Mouse (Mus musculus) left cerebral cortex, adult 2 months (tissue): ENCODE results near the gene Olfr667. TPM values are rescaled to one million over a fixed set of nuclear protein-coding genes. Genes with fewer than 3 reads are reported as not detected.
"Not testable (repeated sequence)": the region's sequence is repeated elsewhere in the genome, so short reads cannot be mapped to it uniquely, and the experiment has no call there.

Source experiments
- DNase-seq, 2 experiments: peaks; one replicate each; pipeline ENCODE4 v3.0.0; 2021 to 2022; ENCODE audit warnings: low spot score in 2 of 2, mixed read lengths in 1 of 2; ENCODE audit errors: extremely low spot score in 1 of 2
- H3K27ac ChIP-seq: fragments of 200-600 bp; 2 replicates; pipeline ENCODE4 v1.8.1; 2022
- H3K4me3 ChIP-seq: fragments of 200-600 bp; 2 replicates; pipeline ENCODE4 v1.8.1; 2022
- CTCF ChIP-seq: fragments of 200-600 bp; IDR thresholded peaks from 2 replicates; pipeline ENCODE4 v1.8.1; 2022; ENCODE audit warnings: antibody characterized with exemption, mild to moderate bottlenecking, moderate library complexity
- intact Hi-C: fragments of 180-260 bp; cut with DNase I; formaldehyde crosslinking; loops from one replicate; pipeline ENCODE4 v1.15.1; 2025
- long read RNA-seq, 2 experiments: library from polyadenylated mRNA; stranded (forward); transcript quantifications; one replicate each; pipeline ENCODE4 v2.0.0; 2021; ENCODE audit warnings: borderline mapping rate in 2 of 2
- total RNA-seq, 2 experiments: library from RNA; stranded (reverse); gene quantifications; 2 replicates each; pipeline ENCODE4 v1.2.3; 2021

The Olfr667 gene
- total RNA-seq: not detected
- long read RNA-seq, experiment 1: 0 reads
- long read RNA-seq, experiment 2: 0 reads

GRCm38 (mm10) chr7:104921382-104921781, at the start of gene Olfr667:
Gene Olfr667, minus strand, starts transcription at chr7:104921482.
- Histone ChIP-seq H3K4me3 (no peak within 1 kb of the TSS), H3K27ac (no peak within 1 kb of the TSS)
- intact Hi-C loops: no loop called here
- DNase-seq: no peak
- no peak for TF ChIP-seq CTCF

- intact Hi-C loops: no loop called here
- H3K27ac ChIP-seq: no peak within 1 kb of the TSS
- H3K4me3 ChIP-seq: no peak within 1 kb of the TSS
- no peak for DNase-seq
- no peak for TF ChIP-seq CTCF
These were observed 41.2 kb upstream of the Olfr667 start, which contains the start of gene Olfr670 for GRCm38 (mm10) chr7:104962520-104962919. Gene Olfr670, minus strand, starts transcription at chr7:104962620.

GRCm38 (mm10) chr7:104950234-104950633, 29.0 kb upstream of the Olfr667 start:
- H3K4me3 ChIP-seq, H3K27ac ChIP-seq, DNase-seq, intact Hi-C loops: not testable (repeated sequence)

GRCm38 (mm10) chr7:104933940-104934339, 12.7 kb upstream of the Olfr667 start, which contains the start of gene Olfr669:
Gene Olfr669, plus strand, starts transcription at chr7:104934240.
- DNase-seq: no peak
- H3K4me3 ChIP-seq: no peak within 1 kb of the TSS
- no peak within 1 kb of the TSS for H3K27ac ChIP-seq
- no peak for TF ChIP-seq CTCF
- intact Hi-C loops: no loop called here

GRCm38 (mm10) chr7:104927957-104928356, 6.7 kb upstream of the Olfr667 start, which contains the start of gene Olfr668:
Gene Olfr668, minus strand, starts transcription at chr7:104928057.
- no peak for DNase-seq
- Histone ChIP-seq H3K4me3 (no peak within 1 kb of the TSS), H3K27ac (no peak within 1 kb of the TSS)
- no peak for TF ChIP-seq CTCF
- intact Hi-C loops: no loop called here

- no peak for DNase-seq
- H3K27ac ChIP-seq: no peak within 1 kb of the TSS
- no peak for TF ChIP-seq CTCF
- no peak within 1 kb of the TSS for H3K4me3 ChIP-seq
- intact Hi-C loops: no loop called here
These were observed 25.4 kb downstream of the Olfr667 start, which contains the start of gene Olfr666 for GRCm38 (mm10) chr7:104895852-104896251. Gene Olfr666, minus strand, starts transcription at chr7:104895952.

- intact Hi-C loops: no loop called here
- DNase-seq: no peak
- no peak within 1 kb of the TSS for H3K27ac ChIP-seq
- no peak within 1 kb of the TSS for H3K4me3 ChIP-seq
- no peak for TF ChIP-seq CTCF
These were observed 43.6 kb downstream of the Olfr667 start, which contains the start of gene Olfr665 for GRCm38 (mm10) chr7:104877731-104878130. Gene Olfr665, plus strand, starts transcription at chr7:104878031.

Other genes with a start within 250 kb of the Olfr667 start
- gene Olfr661, start 235.0 kb downstream of the Olfr667 start, total RNA-seq: not detected
- gene Usp17le, start 144.0 kb downstream of the Olfr667 start, total RNA-seq: not detected
- gene Usp17lb, start 78.9 kb downstream of the Olfr667 start, total RNA-seq: not detected
- gene Usp17la, start 64.5 kb downstream of the Olfr667 start, total RNA-seq: not detected
- gene Olfr665, start 43.5 kb downstream of the Olfr667 start, total RNA-seq: not detected
- gene Olfr666, start 25.5 kb downstream of the Olfr667 start, total RNA-seq: not detected
- gene Olfr668, start 6.6 kb upstream of the Olfr667 start, total RNA-seq: not detected
- gene Olfr669, start 12.8 kb upstream of the Olfr667 start, total RNA-seq: not detected
- not detected for gene Olfr670, start 41.1 kb upstream of the Olfr667 start, total RNA-seq
- not detected for gene Olfr671, start 57.6 kb upstream of the Olfr667 start, total RNA-seq
- not detected for gene Olfr672, start 80.5 kb upstream of the Olfr667 start, total RNA-seq
- not detected for gene Olfr675, start 107.0 kb upstream of the Olfr667 start, total RNA-seq
- gene Olfr676, start 111.2 kb upstream of the Olfr667 start, total RNA-seq: not detected
- gene Olfr677, start 129.9 kb upstream of the Olfr667 start, total RNA-seq: not detected
- not detected for gene Olfr678, start 143.0 kb upstream of the Olfr667 start, total RNA-seq
- gene Olfr679, start 159.7 kb upstream of the Olfr667 start, total RNA-seq: not detected
- gene Olfr680-ps1, start 171.3 kb upstream of the Olfr667 start, total RNA-seq: not detected
- not detected for gene Olfr681, start 195.4 kb upstream of the Olfr667 start, total RNA-seq
- gene Olfr683, start 225.5 kb upstream of the Olfr667 start, total RNA-seq: not detected
- not detected for gene Olfr684, start 242.2 kb upstream of the Olfr667 start, total RNA-seq